Mouse (Mus musculus) cerebellum, adult 2 months (tissue): Measurements from ENCODE around the gene Elovl2.

ENCODE experiments used
- CTCF ChIP-seq: fragments of 200-500 bp; IDR thresholded peaks from 2 replicates; pipeline ENCODE4 v1.5.1; 2011; ENCODE audit warnings: low read depth, mild to moderate bottlenecking, control low read depth, low read length, moderate library complexity, borderline replicate concordance; ENCODE audit not compliant: insufficient read depth
- POLR2A ChIP-seq: fragments of 200-500 bp; IDR thresholded peaks from 2 replicates; pipeline ENCODE4 v1.6.1; 2011; ENCODE audit warnings: low read length, control low read depth, borderline replicate concordance; ENCODE audit not compliant: insufficient read depth

GRCm38 (mm10) chr13:41238035-41238804 is 18.0 kb upstream of the Elovl2 start:
- no peak for TF ChIP-seq CTCF
- TF ChIP-seq POLR2A: no peak
